ENCODE assay signal across 20 mouse cellular contexts in genomic region chr2:59968593-59968992, GRCm38 (mm10).
"Had no signal": no experiment of that assay in that cellular context is flagged by ENCODE, and none has a peak within 500 bp of the region (broad histone marks: within the 10 kb centered on the region; RNA-seq: fewer than 3 reads in every experiment).

No protein-coding gene starts in this region.

- H3K4me1 ChIP-seq: kidney, embryonic 15.5 days; lung, embryonic 15.5 days; midbrain, embryonic 12.5 days; midbrain, embryonic 15.5 days; neural tube, embryonic 12.5 days; neural tube, embryonic 15.5 days had no signal

- DNase-seq: kidney, postnatal 14 days; kidney, postnatal 4 days; liver; lung, adult 18-20 months; lung, postnatal 14 days; retina, postnatal 1 day; right cerebral cortex, postnatal 25 days; thymus, adult 18-20 months; thymus, postnatal 36 days had no signal

- H3K27ac ChIP-seq: kidney, embryonic 15.5 days; limb, embryonic 10.5 days; limb, embryonic 13.5 days; liver, embryonic 12.5 days; liver, embryonic 15.5 days; lung, embryonic 15.5 days; macrophage; midbrain, embryonic 12.5 days; midbrain, embryonic 15.5 days; neural tube, embryonic 12.5 days; neural tube, embryonic 15.5 days had no signal

- H3K4me3 ChIP-seq: kidney, embryonic 15.5 days; limb, embryonic 10.5 days; limb, embryonic 13.5 days; liver, embryonic 12.5 days; liver, embryonic 15.5 days; lung, embryonic 15.5 days; midbrain, embryonic 12.5 days; midbrain, embryonic 15.5 days; neural tube, embryonic 12.5 days; neural tube, embryonic 15.5 days had no signal
